Mouse (Mus musculus) spleen, adult 12 weeks (tissue): ENCODE data around the gene Rundc3b.

Experiments used
- DNase-seq: peaks from one replicate; pipeline ENCODE4 v3.0.0; 2022; ENCODE audit warnings: low spot score

The Rundc3b gene

DNA sequence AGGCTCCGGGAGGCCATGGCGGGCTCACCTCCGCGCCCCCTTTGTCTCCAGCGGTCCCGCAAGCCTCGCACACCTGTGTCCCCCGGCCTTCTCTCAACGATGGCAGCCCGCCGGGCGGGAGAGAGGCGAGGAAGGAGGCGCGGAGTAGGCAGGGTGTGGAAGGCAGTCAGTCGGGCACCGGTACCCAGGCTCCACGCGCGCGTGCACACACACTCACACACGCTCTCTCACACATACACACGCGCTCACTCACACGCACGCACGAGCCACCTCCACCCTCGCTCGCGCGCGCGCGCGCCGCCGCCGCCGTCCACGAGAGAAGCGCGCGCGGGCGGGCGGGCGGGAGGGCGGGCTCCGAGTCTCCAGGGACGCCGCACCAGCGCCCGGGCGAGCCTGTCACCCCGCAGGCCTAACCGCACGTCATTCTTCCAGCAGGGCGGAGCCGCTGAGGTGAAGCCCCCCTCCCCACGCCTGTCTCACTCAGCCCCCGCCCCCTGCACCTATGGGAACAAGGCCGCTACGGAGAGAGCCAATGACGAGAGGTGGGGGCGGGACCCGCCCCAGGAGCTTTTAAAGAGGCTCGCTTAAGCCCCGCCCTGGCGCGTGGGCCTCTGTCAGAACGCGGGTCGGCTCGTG is at the start of gene Rundc3b:
Rundc3b (minus strand) TSS at position 357 of the 636 bp plus-strand sequence.
- peak; percentile 70 for DNase-seq

DNA sequence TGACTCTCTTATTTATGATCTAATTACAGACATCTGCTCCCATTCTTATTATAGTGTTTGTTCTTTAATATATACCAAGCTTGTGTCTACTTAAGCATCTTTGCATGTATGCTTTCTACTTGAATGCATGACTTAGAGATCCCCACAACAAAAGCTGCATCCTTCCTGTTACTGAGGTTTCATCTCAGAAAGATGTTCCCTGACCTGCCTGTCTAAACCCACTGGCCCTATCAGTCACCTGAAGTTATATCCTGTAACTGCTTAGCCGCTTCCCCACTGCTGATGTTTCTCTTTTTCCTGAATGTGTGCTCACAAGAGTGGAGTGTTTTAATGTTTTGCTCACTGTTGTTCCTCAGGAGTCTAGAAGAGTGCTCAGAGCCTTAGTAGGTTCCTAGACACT is 46.9 kb upstream of the Rundc3b start:
- no peak for DNase-seq

DNA sequence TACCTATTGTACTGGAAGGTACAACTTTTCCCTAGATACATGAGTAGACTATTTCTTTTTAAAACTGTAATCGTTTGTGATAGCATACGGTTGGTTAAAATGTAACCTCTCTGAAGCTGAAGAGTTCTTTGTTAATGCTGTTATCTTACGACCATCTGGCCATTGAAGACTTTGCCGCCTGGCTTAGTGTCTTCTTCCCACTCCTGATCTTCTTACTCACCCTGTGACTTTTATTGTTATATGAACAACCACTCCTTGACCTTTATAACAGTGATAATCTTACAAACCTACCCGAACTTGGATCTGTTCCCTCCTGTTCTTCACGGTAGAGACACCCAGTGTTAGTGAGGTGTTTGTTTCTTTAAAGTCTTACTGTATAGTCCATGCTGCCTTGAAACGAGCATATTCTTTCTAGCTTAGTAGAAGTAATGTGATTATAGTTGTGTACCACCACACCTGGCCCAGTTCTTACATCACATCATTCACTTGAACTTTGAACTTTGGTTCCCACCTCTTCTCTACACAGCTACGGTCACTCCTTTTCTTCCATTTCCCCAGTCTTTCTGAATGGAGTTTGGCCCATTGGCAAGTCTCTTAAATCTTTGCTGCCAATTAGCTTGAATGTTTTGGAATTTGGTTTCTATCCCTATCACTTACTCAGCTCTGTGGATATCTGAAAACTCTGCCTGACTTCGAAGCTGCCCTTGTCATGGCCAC is 45.2 kb upstream of the Rundc3b start:
- no peak for DNase-seq

DNA sequence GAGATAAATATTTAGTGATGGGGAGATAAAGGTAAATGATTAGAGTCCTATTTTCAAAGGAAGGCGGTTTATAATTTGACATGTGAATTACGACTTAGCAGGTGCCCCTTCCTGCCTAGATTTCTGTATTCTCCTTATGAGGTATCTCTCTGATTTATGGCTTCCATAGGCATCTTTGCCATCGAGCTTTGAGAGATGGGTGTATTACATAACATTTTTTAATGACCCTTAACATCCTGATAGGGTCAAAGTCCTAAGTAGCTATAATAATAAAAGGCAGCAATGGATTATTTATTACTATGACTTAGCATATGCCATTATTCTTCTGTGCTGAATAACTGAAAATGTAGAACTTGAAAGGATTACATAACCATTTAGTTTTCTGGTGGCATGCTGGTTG is 41.9 kb upstream of the Rundc3b start:
- no peak for DNase-seq

DNA sequence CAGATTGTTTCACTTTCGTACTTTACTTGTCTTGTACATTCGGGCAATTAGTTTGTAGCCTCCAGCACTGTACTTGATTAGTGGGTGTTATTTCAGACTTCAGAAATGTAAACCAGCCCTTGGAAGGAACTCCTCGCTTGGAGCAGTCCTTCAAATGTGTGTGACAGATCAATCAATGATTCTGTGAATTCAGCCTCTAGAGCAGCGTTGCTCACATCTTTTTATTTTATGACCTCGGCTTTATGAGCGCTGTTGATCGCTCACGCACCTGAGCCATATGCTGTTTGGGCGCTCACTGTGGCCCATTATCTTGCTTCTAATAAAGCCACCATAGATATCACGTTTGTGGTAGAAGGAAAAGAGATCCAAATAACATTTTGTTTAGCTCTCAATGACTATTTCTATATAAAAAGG is 38.0 kb upstream of the Rundc3b start:
- DNase-seq: no peak

DNA sequence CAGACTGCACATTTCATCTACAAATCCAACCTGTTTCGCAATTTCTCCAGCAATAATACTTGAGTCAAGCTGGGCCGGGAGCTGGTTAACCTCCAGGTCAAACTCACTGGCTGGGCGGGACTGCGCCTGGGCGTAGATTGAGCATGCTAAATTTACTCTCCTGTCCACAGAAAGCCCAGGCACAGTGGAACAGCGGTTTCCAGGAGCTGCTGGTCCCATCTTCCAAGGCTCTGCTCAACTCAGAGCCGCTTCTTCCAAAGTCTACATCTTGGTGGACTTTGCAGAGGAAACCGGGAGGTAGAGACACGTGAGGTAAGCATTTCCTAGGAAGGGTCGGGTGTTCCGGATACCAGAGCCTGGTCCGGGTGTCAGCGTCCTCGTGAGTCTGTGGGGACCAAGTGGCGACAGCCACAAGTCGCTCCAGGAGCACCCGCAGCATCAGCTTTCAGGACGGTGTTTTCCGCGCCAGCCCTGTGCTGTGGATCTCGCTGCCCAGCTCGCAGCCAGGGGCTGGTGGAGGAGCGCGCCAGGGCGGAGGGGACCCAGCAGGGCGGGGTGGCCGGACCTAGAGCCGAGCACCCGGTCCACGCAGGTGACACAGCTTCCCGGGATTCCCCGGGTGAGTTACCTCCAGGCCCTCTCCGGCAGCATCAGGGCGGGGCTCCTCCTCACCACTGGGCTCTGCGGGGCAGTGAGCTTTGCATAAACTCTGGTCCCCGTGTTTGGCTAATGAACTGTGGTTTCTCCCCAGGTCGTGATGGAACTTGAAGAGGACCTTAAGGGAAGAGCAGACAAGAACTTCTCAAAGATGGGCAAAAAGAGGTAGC is 37.4 kb upstream of the Rundc3b start, which contains the start of gene Abcb1a:
Abcb1a (plus strand) TSS at position 167 of the 827 bp plus-strand sequence.
- peak; percentile 9 for DNase-seq

DNA sequence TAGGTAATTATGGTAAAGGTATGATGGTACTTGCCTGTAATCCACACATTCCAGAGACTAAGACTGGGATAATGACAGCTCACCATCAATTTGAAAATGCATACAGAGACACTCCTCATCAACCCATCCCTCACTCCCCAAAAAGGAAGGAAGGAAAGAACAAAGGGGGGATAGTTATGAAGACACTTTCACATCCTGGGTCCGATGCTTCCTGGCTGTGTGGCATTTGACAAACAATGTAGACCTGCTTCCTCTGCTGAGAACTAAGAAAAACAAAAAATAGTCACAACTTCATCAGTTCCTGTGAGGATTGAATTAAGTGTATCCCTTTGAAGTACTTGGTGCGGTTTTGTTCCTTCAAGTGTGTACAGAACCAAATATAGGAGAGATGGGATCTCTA is 29.3 kb upstream of the Rundc3b start:
- no peak for DNase-seq

DNA sequence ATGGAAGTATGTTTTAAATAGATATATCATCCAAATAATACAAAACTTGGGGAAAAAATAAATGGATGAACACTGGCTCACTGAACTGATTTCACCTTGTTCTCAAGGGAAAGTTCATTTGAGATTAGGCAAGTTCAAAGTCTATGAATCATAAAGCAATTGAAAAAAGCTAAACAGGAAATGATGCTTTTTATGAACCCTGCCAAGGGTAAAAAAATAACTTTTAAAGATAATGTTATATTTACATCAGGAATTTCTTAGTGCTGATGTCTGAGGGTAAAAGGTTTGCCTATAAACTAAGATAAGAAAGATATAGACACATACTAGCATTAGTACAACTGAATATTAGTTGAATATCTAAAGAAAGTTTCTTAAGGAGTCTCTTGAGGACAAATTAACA is 26.0 kb upstream of the Rundc3b start:
- no peak for DNase-seq

DNA sequence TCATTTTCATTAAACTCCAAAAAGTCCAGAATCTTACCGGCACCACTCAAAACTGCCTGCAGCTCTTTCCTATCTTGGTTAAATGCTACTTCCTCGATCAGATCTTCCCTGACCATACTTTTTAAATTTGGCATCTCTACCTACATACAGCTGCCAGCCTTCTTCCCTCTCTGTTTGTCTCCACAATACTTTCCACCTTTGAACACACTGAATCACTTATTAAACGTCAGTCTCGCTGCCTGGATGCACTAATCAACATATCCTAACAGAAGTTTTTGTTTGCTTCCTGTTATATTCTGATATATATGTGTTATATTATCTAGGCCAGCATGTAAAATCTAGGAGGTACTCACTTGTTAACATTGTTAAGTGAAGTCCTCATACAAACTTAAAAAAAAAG is 25.5 kb upstream of the Rundc3b start:
- no peak for DNase-seq

DNA sequence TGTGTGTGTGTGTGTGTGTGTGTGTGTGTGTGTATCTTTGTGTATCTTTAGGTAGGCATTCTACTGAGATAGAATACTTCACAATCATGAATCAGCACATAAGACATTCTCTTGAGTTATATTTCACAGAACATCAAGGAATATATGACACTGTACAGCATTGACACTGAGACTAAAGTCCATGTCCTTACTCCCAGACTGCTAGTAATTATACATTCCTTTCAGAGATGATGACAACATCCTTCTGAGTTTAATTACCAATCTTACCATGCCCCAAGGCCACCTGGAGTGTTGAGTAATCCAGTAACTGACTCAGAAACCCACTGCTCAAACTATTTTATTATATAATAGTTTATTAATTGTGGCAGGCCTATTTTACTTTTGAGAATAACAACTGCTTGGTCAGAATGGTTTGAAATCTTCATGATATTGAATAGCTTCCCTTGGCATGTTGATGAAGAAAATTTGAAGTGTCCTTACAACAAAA is 11.8 kb upstream of the Rundc3b start:
- DNase-seq: no peak

DNA sequence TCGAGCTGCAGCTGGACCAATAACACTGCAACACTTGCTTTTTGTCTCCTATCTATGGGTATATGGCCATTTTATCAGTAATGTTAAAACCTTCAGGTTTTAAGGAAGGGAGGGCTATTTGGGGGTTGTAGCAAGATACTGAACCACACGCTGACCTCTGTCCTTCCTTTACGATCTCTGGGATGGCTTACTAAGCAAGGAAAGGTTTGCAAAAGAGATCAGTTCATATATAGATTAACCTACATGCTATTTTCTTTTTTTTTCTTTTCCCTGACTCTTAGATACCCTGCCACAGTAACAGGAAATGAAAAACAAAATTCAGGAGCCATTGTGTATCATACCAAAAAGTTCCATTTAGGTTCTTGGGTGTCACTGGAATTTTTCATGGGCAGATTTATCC is 10.1 kb upstream of the Rundc3b start:
- no peak for DNase-seq

DNA sequence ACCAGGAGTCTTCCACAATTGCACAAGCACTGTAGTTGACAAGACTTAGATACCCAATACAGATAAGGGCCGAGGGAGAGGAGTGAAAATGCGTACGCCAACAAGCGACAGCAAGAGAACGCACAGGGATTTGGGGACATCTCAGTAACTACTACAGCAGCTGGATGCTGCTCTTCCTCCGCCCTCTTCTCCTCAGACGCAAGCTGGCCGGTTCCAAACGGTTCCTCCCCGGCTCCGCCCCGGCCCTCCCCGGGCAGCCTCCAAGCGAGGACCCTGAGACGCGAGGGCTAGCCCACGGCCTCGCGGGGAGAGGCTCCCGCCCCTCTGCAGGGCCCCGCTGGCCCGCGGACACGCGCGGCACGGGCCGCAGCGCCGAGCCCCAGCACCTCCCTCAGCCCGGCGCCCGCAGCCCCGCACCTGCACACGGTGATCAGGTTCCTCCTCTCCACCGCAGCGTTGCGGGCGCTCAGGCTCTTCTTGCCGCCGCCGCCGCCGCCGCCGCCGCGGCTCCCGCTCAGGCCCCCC is 619 bp downstream of the Rundc3b start:
- peak; percentile 2 for DNase-seq

DNA sequence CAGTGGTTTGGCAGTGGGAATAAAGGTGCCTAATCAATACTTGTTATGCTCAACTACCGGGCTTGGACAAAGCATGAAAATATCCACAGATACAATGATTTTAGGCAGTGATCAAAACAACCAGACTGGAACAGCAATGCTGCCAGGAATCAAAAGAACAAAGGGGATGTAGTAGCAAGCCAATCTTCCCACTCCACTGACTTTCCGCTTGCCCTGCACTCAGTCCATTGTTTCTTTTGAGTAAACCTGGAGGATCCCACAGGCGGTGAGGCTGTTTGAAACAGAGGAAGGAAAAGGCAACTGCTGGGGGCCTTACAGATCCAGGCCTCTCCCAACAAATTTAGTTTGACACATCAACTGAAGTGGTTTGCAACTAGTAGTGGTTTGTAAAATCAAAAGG is 51.6 kb downstream of the Rundc3b start:
- no peak for DNase-seq

DNA sequence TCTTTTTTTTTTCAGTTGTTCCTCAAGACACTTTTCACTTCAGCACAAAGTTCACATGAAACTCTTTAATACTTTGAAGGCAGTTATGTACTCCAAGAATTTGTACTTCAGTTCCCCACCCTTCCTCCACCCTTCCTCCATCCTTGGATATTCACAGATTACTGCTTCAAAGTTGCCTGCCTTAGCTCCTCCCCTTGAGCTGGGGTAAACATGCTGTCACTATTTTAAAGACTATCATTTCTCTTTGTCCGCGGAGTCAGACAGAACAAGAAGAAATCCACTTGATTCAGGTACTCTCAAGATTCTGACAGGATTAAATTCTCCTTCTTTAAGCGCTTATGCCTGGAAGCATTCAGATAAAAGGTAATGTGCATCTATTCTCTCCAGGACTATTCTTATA is 55.9 kb downstream of the Rundc3b start:
- DNase-seq: no peak

DNA sequence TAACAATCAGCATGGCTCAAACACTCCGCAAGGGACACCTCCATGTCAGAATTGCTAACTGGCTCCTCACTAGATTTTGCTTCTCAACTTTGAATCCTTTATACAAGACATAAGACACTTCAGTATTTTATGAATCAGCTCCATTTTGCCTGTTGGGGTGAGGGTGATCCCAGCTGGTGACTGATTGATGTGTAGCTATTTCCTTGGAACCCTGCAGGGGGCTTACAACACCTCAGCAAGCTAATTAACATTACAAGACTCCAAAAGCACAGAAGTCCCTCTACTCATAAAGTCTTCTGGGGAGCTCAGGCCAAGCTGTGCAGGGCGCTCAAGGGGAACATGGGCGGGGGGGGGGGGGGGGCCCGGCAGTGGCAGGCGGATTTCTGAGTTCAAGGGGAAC is 78.2 kb downstream of the Rundc3b start:
- DNase-seq: no peak

DNA sequence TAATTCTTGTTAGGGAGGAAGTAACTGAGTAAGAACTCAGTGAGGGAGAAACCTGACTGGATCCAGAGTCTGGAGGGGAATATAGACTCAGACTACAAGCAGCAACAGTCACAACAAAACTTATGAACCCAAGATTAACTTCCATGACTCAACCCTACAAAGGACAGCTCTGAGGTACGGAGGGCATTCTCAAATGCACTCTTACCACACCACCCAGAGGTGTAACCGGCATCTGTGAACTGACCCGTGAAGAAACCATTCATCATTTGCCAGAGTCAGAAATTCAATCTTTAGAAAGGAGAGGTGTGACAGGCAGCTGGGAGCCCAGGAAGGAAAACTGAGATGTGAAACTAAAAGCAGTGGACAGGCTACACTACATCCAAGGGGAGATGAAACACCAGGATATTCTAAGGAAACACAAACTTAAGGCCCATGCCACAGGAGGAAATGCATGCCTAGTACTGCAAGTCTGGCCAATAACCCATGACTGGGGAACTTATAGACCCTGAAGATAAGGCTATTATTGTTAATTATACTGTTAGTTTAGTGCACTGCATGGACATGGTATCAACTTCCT is 80.0 kb downstream of the Rundc3b start:
- DNase-seq: no peak

DNA sequence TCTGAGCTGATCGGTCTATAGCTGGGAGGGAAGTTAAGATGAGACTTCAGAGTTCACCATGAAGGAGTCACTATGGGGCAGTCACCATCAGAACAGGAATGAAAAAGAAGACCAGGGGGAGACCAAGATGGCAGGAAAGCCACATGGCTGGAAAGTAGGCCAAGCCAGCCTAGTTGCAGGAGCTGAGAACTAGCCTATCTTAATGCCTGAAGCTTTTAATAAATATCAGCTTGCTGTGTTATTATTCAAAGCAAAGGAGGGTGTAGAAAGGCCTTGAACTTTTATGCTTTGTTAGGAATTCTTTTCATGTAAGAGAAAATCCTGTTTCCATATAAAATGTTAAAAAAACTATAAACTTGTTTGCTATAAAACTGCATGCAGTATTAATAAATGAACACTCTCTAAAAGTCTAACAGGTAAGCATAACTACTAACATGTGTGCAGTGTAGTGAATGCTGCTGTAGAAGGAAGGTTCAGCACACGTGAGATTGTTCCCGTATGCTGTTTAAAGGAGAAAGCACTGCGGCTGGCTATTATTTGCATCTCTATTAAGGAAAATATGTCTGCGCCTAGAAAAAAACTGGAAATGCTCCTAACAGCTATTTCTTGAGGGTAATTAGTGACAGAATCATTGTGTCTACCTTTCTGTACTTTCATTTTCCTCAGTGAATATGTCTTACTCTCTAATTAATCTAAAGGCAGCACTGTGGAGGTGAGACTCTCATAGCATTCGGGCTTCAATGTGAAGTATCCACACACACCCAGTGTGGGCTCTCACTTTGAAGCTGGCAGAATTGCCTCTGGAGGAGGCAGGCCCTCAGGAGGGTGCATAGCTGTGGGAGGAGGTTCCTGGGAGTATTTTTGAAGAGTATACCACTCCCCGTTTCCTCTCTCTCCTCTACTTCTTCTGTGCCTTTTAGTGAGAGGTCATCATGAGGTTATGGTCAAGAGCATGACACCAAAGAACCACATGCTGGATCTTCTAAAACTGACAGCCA is 81.3 kb downstream of the Rundc3b start:
- DNase-seq: no peak

DNA sequence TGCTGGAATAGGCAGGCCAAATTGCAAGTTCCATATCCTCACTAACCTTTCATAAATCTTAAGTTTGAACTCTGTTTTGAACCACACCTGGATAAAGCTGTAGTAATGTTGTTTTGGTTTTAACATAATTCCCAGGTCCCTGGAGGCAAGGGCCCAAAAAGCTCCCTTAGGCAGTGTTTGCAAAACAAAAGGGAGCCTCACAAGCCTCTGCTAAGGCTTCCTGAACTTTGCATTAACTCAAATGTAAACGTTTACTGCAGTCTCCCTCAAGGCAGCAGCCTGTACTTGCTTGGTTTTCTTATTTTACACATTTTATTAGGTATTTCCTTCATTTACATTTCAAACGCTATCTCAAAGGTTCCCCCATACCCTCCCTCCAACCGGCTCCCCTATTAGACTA is 103.7 kb downstream of the Rundc3b start:
- DNase-seq: no peak

DNA sequence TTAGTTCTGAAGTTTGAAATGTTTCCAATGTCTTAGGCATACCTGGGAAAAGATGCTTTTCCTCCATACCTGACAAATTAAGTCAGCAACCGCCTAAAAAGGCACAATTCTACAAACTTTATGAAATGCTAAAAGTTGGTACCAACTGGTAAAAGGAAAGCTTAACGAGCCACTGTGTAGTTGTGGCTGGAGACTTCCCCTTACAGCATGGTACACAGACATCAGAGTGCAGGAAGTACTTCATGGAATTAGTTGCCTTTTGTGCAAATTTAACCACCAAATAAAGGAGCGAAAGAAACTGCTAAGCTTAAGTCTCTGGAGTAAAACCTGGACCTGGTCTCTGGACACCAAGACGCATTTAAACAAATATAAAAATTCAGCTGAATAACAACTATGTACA is 131.0 kb downstream of the Rundc3b start:
- no peak for DNase-seq

DNA sequence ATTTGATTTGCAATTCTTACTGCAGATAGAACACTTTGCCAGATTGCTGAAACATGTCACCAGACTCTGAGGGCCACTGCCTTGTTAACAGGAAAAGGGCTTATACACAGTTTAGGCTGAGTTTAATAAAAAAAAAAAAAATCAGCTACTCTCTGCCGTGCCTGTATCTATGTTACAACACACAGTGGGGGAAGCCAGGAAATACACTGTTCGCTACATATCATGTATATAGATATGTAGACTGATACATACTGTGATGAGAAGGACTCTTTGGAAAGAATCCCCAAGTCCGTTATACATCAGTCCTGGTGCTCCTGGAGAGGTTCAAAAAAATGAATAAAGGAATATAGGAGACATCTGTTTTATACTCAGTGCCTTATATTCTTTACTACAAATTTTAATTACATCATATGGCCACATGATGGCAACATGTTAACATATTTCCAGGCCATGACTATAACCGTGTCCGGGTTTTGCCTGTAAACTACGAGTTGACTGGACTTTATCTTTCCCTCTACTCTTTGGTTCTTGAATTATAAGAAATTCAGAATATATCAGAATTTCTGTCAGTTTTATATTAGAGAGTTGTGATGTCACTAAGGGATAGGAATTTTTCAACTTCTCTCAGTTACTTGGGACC is 133.2 kb downstream of the Rundc3b start:
- DNase-seq: no peak
